Mouse (Mus musculus) adrenal gland, postnatal 14 days (tissue): ENCODE measurements around the gene Actr5. TPM values are rescaled to one million over a fixed set of nuclear protein-coding genes. Genes with fewer than 3 reads are reported as not detected.

Experiments used
- DNase-seq: peaks from one replicate; pipeline ENCODE4 v3.0.0; 2021; ENCODE audit warnings: mixed read lengths
- total RNA-seq: library from RNA; stranded (reverse); gene quantifications from 2 replicates; pipeline ENCODE4 v1.2.3, GENCODE M21; 2021

Gene Actr5
- total RNA-seq, 1 experiment from 2014 or later, result 9.9 TPM

- DNase-seq, result peak; percentile 69
Measured at GRCm38 (mm10) chr2:158613541-158614417, 10.9 kb upstream of the Actr5 start.

- DNase-seq, result no peak
Measured at GRCm38 (mm10) chr2:158614418-158614955, 10.2 kb upstream of the Actr5 start.

- no peak for DNase-seq
Measured at GRCm38 (mm10) chr2:158615161-158615680, 9.5 kb upstream of the Actr5 start.

GRCm38 (mm10) chr2:158615702-158616101 is 9.0 kb upstream of the Actr5 start:
- no peak for DNase-seq

- no peak for DNase-seq
Measured at GRCm38 (mm10) chr2:158616296-158616695, 8.4 kb upstream of the Actr5 start.

GRCm38 (mm10) chr2:158616790-158617189 is 7.9 kb upstream of the Actr5 start:
- no peak for DNase-seq

- peak; percentile 29 for DNase-seq
Measured at GRCm38 (mm10) chr2:158625231-158625630, 543 bp downstream of the Actr5 start.

- DNase-seq, result no peak
Measured at GRCm38 (mm10) chr2:158625697-158626096, 1.0 kb downstream of the Actr5 start.

- no peak for DNase-seq
Measured at GRCm38 (mm10) chr2:158628858-158629257, 4.2 kb downstream of the Actr5 start.

- peak; percentile 41 for DNase-seq
Measured at GRCm38 (mm10) chr2:158629414-158629813, 4.7 kb downstream of the Actr5 start.

- DNase-seq, result no peak
Measured at GRCm38 (mm10) chr2:158631873-158632272, 7.2 kb downstream of the Actr5 start.

GRCm38 (mm10) chr2:158641869-158642268 is 17.2 kb downstream of the Actr5 start:
- peak; percentile 76 for DNase-seq

- DNase-seq, result no peak
Measured at GRCm38 (mm10) chr2:158642587-158642986, 17.9 kb downstream of the Actr5 start.

- DNase-seq, result no peak
Measured at GRCm38 (mm10) chr2:158643791-158644190, 19.1 kb downstream of the Actr5 start.

- no peak for DNase-seq
Measured at GRCm38 (mm10) chr2:158651159-158651908, 26.6 kb downstream of the Actr5 start.

GRCm38 (mm10) chr2:158652985-158653384 is 28.3 kb downstream of the Actr5 start:
- peak; percentile 85 for DNase-seq

GRCm38 (mm10) chr2:158654717-158655116 is 30.0 kb downstream of the Actr5 start:
- DNase-seq, result peak; percentile 58

- DNase-seq, result no peak
Measured at GRCm38 (mm10) chr2:158655806-158656205, 31.1 kb downstream of the Actr5 start.

- peak; percentile 66 for DNase-seq
Measured at GRCm38 (mm10) chr2:158658822-158659221, 34.1 kb downstream of the Actr5 start.

- no peak for DNase-seq
Measured at GRCm38 (mm10) chr2:158659346-158659745, 34.7 kb downstream of the Actr5 start.

- DNase-seq, result no peak
Measured at GRCm38 (mm10) chr2:158665098-158665497, 40.4 kb downstream of the Actr5 start, which contains the start of gene Ppp1r16b. TSS of gene Ppp1r16b (plus strand) at chr2:158665398.

GRCm38 (mm10) chr2:158666071-158666800 is 41.5 kb downstream of the Actr5 start:
- DNase-seq, result peak; percentile 39
